Mouse (Mus musculus) forebrain, embryonic 12.5 days (tissue): ENCODE measurements around the gene 4931409K22Rik. TPM values are rescaled to one million over a fixed set of nuclear protein-coding genes. Genes with fewer than 3 reads are reported as not detected.

ENCODE experiments used
- ATAC-seq: fragments of 200-750 bp; cut with Nextera tagmentation; 2 replicates; pipeline ENCODE4 v1.8.0; 2017; ENCODE audit warnings: moderate TSS enrichment; ENCODE audit not compliant: low FRiP score
- H3K27ac ChIP-seq: fragments of 300-500 bp; sonication (generic); 2 replicates; pipeline ENCODE4 v1.5.1; 2016; ENCODE audit warnings: mild to moderate bottlenecking
- H3K27me3 ChIP-seq: fragments of 300-500 bp; sonication (generic); 2 replicates; pipeline ENCODE4 v1.6.1; 2016; ENCODE audit warnings: mild to moderate bottlenecking
- H3K36me3 ChIP-seq: fragments of 300-500 bp; sonication (generic); replicated peaks from 2 replicates; pipeline ENCODE4 v1.6.1; 2016; ENCODE audit warnings: mild to moderate bottlenecking
- H3K4me1 ChIP-seq: fragments of 300-500 bp; sonication (generic); 2 replicates; pipeline ENCODE4 v1.6.1; 2016
- H3K4me2 ChIP-seq: fragments of 300-500 bp; sonication (generic); 2 replicates; pipeline ENCODE4 v1.6.1; 2016; ENCODE audit warnings: mild to moderate bottlenecking, moderate library complexity
- H3K4me3 ChIP-seq: fragments of 300-500 bp; sonication (generic); replicated peaks from 2 replicates; pipeline ENCODE4 v1.5.1; 2016; ENCODE audit warnings: mild to moderate bottlenecking
- H3K9ac ChIP-seq: fragments of 300-500 bp; sonication (generic); 2 replicates; pipeline ENCODE4 v1.6.1; 2016; ENCODE audit warnings: mild to moderate bottlenecking
- H3K9me3 ChIP-seq: fragments of 300-500 bp; sonication (generic); 2 replicates; pipeline ENCODE4 v1.6.1; 2016
- WGBS: fragments of 180-500 bp; shearing (Covaris S2); methylation state at CpG from one replicate; pipeline ENCODE4 v1.1.7; 2016; 5-methylcytosine and 5-hydroxymethylcytosine counted together
- polyA plus RNA-seq: library from polyadenylated mRNA; unstranded; fragments of >200 nt; fragmentation: Nextera tagmentation; extraction: Ambion mirVana; gene quantifications from 2 replicates; pipeline ENCODE4 v1.2.1, GENCODE M21; 2016

Gene 4931409K22Rik
- polyA plus RNA-seq, 1 experiment from 2014 or later, result 0.37 TPM

GRCm38 (mm10) chr5:24534292-24534691, 22.3 kb downstream of the 4931409K22Rik start:
- no peaks in the 10 kb centered on the region for H3K36me3 ChIP-seq
- no peak overlapping the region for H3K27ac ChIP-seq
- peaks cover 5% of the 10 kb centered on the region; the same call in 1 of the 2 replicates for H3K4me1 ChIP-seq
- no peak for ATAC-seq
- H3K9me3 ChIP-seq, result no peaks in the 10 kb centered on the region
- H3K4me3 ChIP-seq, result no peak overlapping the region
- H3K27me3 ChIP-seq, result peaks cover 49% of the 10 kb centered on the region
- no peak overlapping the region for H3K4me2 ChIP-seq
- H3K9ac ChIP-seq, result no peak overlapping the region
- WGBS, result 61% methylated on average over 5 of the region's 5 CpGs

DNA sequence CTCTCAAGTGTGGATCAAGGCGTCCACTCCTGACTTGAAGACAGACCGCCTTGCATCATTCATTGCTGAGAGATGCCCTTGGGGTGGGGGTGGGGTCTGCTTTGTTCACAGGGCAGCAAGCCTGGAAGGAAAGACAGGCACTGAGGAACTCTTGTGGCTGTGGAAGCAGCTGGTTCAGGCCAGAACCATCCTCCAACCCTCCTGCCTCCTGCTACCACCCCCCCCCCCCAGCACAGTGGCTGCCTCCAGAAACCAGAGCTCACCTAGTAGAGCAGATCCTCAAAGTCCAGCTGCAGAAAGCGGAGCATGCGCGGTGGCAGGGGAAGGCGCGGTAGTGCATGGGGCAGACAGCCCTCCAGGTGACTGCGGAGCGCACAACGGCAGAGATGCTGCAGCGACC, 23.2 kb downstream of the 4931409K22Rik start:
- ATAC-seq, result no peak
- peaks cover 58% of the 10 kb centered on the region for H3K27me3 ChIP-seq
- no peak overlapping the region for H3K9ac ChIP-seq
- no peak overlapping the region for H3K4me3 ChIP-seq
- H3K27ac ChIP-seq, result no peak overlapping the region
- 60% methylated on average over 11 of the region's 11 CpGs for WGBS
- peaks cover 5% of the 10 kb centered on the region; the same call in 1 of the 2 replicates for H3K4me1 ChIP-seq
- no peaks in the 10 kb centered on the region for H3K36me3 ChIP-seq
- H3K4me2 ChIP-seq, result no peak overlapping the region
- no peaks in the 10 kb centered on the region for H3K9me3 ChIP-seq

- H3K9me3 ChIP-seq, result no peaks in the 10 kb centered on the region
- no peak overlapping the region for H3K9ac ChIP-seq
- H3K36me3 ChIP-seq, result no peaks in the 10 kb centered on the region
- peak; percentile 59 for ATAC-seq
- H3K4me3 ChIP-seq, result no peak overlapping the region
- peaks cover 91% of the 10 kb centered on the region for H3K27me3 ChIP-seq
- 20% methylated on average over 24 of the region's 24 CpGs for WGBS
- no peak overlapping the region for H3K27ac ChIP-seq
- H3K4me1 ChIP-seq, result peaks cover 19% of the 10 kb centered on the region
- no peak overlapping the region for H3K4me2 ChIP-seq
These were observed 26.4 kb downstream of the 4931409K22Rik start for GRCm38 (mm10) chr5:24530042-24530689.

DNA sequence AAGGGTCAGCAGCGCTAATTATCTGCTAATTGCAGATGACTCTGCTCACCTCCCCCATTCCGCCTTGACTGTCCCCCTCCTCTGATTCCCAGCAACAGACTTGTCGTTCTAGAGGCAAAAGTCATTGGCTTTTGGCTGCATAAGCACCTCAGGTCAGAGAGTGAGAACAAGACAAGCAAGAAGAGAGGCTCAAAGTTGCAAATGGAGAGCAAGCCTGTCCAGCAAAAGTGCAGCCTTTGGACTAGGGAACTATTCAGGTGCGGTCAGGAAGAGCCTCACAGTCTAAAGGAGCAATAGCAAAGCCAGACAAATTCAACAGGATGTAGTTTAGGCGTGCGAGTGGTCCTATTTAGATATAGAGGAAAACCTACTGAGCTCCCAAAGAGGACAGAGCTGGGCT, 28.8 kb downstream of the 4931409K22Rik start:
- H3K4me3 ChIP-seq, result no peak overlapping the region
- H3K36me3 ChIP-seq, result no peaks in the 10 kb centered on the region
- 10% methylated on average over 6 of the region's 6 CpGs for WGBS
- peaks cover 19% of the 10 kb centered on the region for H3K4me1 ChIP-seq
- no peak for ATAC-seq
- H3K9ac ChIP-seq, result no peak overlapping the region
- no peak overlapping the region for H3K4me2 ChIP-seq
- H3K27ac ChIP-seq, result no peak overlapping the region
- peaks cover 98% of the 10 kb centered on the region for H3K27me3 ChIP-seq
- H3K9me3 ChIP-seq, result no peaks in the 10 kb centered on the region

DNA sequence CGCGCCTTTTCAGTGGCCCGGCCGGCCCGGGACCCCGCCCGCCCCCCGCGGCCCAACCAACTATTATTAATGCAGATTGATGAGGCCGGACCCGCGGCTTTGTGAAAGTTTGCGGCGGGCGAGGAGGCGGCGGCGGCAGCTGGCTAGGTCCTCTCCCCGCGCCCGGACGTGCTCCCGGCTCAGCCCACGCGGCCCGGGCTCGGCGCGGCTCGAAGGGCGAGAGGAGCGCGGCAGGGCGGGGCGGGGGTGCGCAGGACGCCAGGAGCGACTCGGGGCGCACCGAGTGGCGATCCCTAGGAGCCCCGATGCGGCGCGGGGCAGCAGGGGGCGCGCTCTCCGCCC, 29.7 kb downstream of the 4931409K22Rik start, which contains the start of gene Gbx1:
Gene Gbx1 (minus strand): TSS at position 314 of the 342 bp plus-strand sequence.
- ATAC-seq, result peak; percentile 44; the same call in 1 of the 2 replicates
- Histone ChIP-seq H3K4me2 (peak within 1 kb of the TSS; percentile 66), H3K36me3 (no peaks in the 10 kb centered on the region), H3K27me3 (peaks cover 97% of the 10 kb centered on the region), H3K4me1 (peaks cover 19% of the 10 kb centered on the region), H3K4me3 (peak within 1 kb of the TSS; percentile 50), H3K9me3 (no peaks in the 10 kb centered on the region), H3K9ac (peak within 1 kb of the TSS; percentile 56), H3K27ac (peak within 1 kb of the TSS; percentile 19; the same call in 1 of the 2 replicates)
- under 1% methylated on average over 37 of the region's 49 CpGs for WGBS

DNA sequence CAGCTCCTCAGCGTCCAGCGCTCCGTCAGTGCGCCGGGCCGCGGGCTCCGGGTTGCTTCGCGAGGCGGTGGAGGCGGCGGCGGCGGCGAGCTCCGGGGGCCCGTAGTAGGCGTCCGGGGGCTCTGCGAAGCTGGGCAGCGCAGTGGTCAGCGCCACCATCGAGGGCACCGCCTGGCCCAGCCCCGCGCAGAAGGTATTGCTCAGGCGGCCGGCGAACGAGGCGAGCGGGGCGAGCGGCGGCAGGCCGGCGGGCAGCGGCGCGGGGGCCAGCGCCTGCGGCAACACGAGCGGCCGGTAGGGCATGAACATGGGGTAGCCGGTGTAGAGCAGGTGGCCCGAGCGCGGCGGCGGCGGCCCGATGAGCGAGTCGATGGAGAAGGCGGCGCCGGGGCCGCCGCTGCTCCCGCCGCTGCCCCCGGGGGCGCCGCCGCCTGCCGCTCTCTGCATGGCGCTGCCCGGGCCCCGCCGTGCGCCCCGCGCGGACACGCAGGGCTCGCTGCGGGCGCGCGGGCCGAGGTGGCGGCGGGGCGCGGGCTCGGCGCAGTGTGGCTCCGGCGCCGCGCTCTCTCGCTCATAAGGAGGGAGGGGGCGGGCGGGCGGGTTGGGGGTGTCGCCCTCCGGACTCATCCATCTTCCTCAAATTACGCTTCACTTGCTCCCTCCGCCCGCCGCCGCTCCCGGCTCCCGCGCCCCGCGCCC, 30.3 kb downstream of the 4931409K22Rik start:
- Histone ChIP-seq H3K27me3 (peaks cover 98% of the 10 kb centered on the region), H3K27ac (no peak overlapping the region), H3K36me3 (no peaks in the 10 kb centered on the region), H3K4me1 (peaks cover 19% of the 10 kb centered on the region), H3K4me2 (peak overlapping the region; percentile 66), H3K4me3 (peak overlapping the region; percentile 50), H3K9ac (peak overlapping the region; percentile 56), H3K9me3 (no peaks in the 10 kb centered on the region)
- peak; percentile 36; the same call in 1 of the 2 replicates for ATAC-seq
- under 1% methylated on average over 62 of the region's 109 CpGs for WGBS

- H3K36me3 ChIP-seq, result no peaks in the 10 kb centered on the region
- ATAC-seq, result no peak
- H3K9me3 ChIP-seq, result no peaks in the 10 kb centered on the region
- peaks cover 94% of the 10 kb centered on the region for H3K27me3 ChIP-seq
- H3K27ac ChIP-seq, result no peak overlapping the region
- H3K4me1 ChIP-seq, result peaks cover 19% of the 10 kb centered on the region
- WGBS, result 3% methylated on average over 34 of the region's 34 CpGs
- H3K9ac ChIP-seq, result peak overlapping the region; percentile 56; the same call in 1 of the 2 replicates
- peak overlapping the region; percentile 50 for H3K4me3 ChIP-seq
- peak overlapping the region; percentile 66 for H3K4me2 ChIP-seq
These were observed 31.0 kb downstream of the 4931409K22Rik start for GRCm38 (mm10) chr5:24525360-24526189.

DNA sequence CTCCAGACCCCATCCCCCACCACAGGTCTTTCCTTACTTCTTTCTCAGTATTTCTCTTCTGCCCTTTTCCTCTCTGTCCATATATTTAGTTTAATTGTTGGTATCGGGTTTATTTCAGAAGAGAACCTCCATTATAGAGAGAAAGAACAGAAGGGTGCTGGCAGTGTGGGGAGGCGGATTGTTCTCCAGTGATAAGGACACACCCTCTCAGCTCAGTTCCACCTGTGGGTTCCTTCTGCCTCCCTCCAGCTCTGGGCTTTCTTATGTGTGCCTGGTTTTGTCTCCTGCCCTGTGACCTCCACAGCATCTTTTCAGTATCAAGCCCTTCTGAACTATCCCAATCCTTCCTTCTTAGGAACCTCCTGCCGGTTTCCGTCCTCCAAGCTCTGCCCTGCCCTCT, 32.1 kb downstream of the 4931409K22Rik start:
- Histone ChIP-seq H3K9me3 (no peaks in the 10 kb centered on the region), H3K4me3 (0 out of 2 replicates have a peak overlapping the region, but pooled peaks have one; percentile 10), H3K36me3 (no peaks in the 10 kb centered on the region), H3K4me2 (no peak overlapping the region), H3K27ac (no peak overlapping the region), H3K4me1 (peaks cover 19% of the 10 kb centered on the region), H3K27me3 (peaks cover 87% of the 10 kb centered on the region), H3K9ac (no peak overlapping the region)
- no peak for ATAC-seq
- 16% methylated on average over 4 of the region's 4 CpGs for WGBS

DNA sequence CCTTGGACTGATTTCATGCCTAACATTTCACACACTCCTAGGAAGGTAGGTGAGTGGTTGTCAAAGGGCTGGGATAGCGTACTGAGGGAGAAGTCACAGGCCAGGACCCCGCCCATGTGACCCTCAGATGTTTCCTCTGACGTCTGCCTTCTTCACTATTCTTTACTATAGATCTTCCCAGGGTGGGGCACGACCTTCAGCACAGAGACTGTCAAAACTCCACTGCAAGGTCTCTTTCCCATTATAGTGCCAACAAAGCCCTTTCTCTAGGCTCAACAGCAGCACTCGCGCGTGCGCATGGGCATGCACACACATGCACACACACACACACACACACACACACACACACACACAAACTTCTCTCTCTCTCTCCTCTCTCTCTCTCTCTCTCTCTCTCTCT, 32.8 kb downstream of the 4931409K22Rik start:
- Histone ChIP-seq H3K9me3 (no peaks in the 10 kb centered on the region), H3K4me3 (no peak overlapping the region), H3K4me2 (no peak overlapping the region), H3K36me3 (no peaks in the 10 kb centered on the region), H3K9ac (no peak overlapping the region), H3K4me1 (peaks cover 19% of the 10 kb centered on the region), H3K27me3 (peaks cover 82% of the 10 kb centered on the region), H3K27ac (no peak overlapping the region)
- 33% methylated on average over 8 of the region's 8 CpGs for WGBS
- ATAC-seq, result no peak

DNA sequence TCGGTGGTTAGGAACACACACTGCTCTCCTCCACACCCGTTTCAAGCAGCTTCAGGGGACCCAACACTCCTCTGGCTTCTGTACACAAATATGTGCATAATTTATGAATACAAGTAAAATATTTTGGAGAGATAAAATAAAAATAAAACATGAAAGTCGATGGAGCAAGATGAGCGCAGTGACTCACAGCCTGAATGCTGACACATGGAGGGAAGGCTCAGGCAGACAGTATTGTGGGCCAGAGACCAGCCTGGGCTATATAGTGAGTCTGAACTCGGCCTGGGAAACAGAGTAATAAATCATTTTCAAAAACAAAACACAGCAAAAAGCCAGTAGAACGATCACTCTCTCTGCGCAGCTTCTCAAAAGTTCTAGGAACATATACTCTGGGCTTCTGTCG, 35.2 kb downstream of the 4931409K22Rik start:
- Histone ChIP-seq H3K9ac (no peak overlapping the region), H3K9me3 (no peaks in the 10 kb centered on the region), H3K4me3 (no peak overlapping the region), H3K27me3 (peaks cover 76% of the 10 kb centered on the region), H3K4me1 (peaks cover 7% of the 10 kb centered on the region), H3K27ac (no peak overlapping the region), H3K4me2 (no peak overlapping the region), H3K36me3 (no peaks in the 10 kb centered on the region)
- WGBS, result 66% methylated on average over 8 of the region's 8 CpGs
- no peak for ATAC-seq

- Histone ChIP-seq H3K27me3 (peaks cover 32% of the 10 kb centered on the region), H3K4me1 (no peaks in the 10 kb centered on the region), H3K36me3 (no peaks in the 10 kb centered on the region), H3K4me3 (no peak overlapping the region), H3K9me3 (no peaks in the 10 kb centered on the region), H3K9ac (no peak overlapping the region), H3K4me2 (no peak overlapping the region), H3K27ac (no peak overlapping the region)
- 62% methylated on average over 8 of the region's 8 CpGs for WGBS
- no peak for ATAC-seq
These were observed 44.3 kb downstream of the 4931409K22Rik start for GRCm38 (mm10) chr5:24512271-24512670.

DNA sequence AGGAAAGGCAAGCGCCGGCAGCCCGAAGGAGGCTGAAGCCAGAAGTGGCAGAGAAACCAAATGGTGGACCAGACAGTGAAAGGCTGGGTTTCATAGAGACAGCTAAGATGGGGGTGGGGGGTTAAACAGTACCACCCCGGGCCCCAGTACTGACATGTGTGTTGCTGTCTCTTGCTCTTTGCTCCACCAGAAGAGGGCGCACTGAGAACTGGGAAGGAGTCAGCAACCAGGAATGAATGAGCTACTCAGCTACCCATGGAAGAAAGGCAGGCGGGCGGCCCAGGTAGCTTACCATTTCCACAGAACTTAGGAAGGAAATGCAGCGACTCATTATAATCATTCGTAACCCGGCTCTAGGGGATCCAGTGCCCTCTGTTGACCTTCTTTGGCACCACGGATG, 46.0 kb downstream of the 4931409K22Rik start:
- ATAC-seq, result no peak

More for the DNA sequence above, 46.0 kb downstream of the 4931409K22Rik start:
- H3K4me2 ChIP-seq, result no peak overlapping the region
- H3K4me3 ChIP-seq, result no peak overlapping the region
- H3K4me1 ChIP-seq, result no peaks in the 10 kb centered on the region
- H3K36me3 ChIP-seq, result no peaks in the 10 kb centered on the region
- H3K27me3 ChIP-seq, result peaks cover 35% of the 10 kb centered on the region
- H3K9me3 ChIP-seq, result no peaks in the 10 kb centered on the region
- 51% methylated on average over 11 of the region's 11 CpGs for WGBS
- H3K9ac ChIP-seq, result no peak overlapping the region
- no peak overlapping the region for H3K27ac ChIP-seq
